Mouse (Mus musculus): ENCODE data around the gene Rhcg. TPM values are rescaled to one million over a fixed set of nuclear protein-coding genes. Genes with fewer than 3 reads are reported as not detected.

Rhcg gene
- total and polyA plus RNA-seq, 2 experiments from 2014 or later: 0.68 to 4.0 TPM

- Histone ChIP-seq H3K27me3 (ENCODE audit: insufficient read depth, low read length) (no peaks in the 10 kb centered on the region), H3K9me3 (ENCODE audit: low read length) (no peaks in the 10 kb centered on the region), H3K9ac (replicated peaks; ENCODE audit: low read length) (no peak overlapping the region), H3K4me3 (ENCODE audit: low read length) (no peak overlapping the region), H3K36me3 (ENCODE audit: insufficient read depth, low read length) (no peaks in the 10 kb centered on the region), H3K27ac (no peak overlapping the region), H3K4me2 (ENCODE audit: low read depth, low read length) (no peak overlapping the region), H3K4me1 (ENCODE audit: insufficient read depth, low read length) (no peaks in the 10 kb centered on the region)
- no peak for TF ChIP-seq CTCF (IDR thresholded peaks at IDR 0.05; ENCODE audit: low read depth)
- WGBS: 87% methylated on average over 1 of the region's 1 CpGs
- ATAC-seq (no peak), DNase-seq (ENCODE audit: low spot score) (no peak)
Observed at GRCm38 (mm10) chr7:79654185-79654584, 36.7 kb upstream of the Rhcg start.

GRCm38 (mm10) chr7:79649005-79649404 is 31.5 kb upstream of the Rhcg start:
- Histone ChIP-seq H3K4me1 (ENCODE audit: insufficient read depth, low read length) (no peaks in the 10 kb centered on the region), H3K4me2 (ENCODE audit: low read depth, low read length) (no peak overlapping the region), H3K27me3 (ENCODE audit: insufficient read depth, low read length) (no peaks in the 10 kb centered on the region), H3K36me3 (ENCODE audit: insufficient read depth, low read length) (no peaks in the 10 kb centered on the region), H3K27ac (no peak overlapping the region), H3K9me3 (ENCODE audit: low read length) (no peaks in the 10 kb centered on the region), H3K4me3 (ENCODE audit: low read length) (no peak overlapping the region), H3K9ac (replicated peaks; ENCODE audit: low read length) (no peak overlapping the region)
- DNase-seq (ENCODE audit: low spot score): peak; percentile 75
- TF ChIP-seq CTCF (IDR thresholded peaks at IDR 0.05; ENCODE audit: low read depth): peak; percentile 79
- no peak for ATAC-seq
- 6% methylated on average over 3 of the region's 3 CpGs for WGBS

DNA sequence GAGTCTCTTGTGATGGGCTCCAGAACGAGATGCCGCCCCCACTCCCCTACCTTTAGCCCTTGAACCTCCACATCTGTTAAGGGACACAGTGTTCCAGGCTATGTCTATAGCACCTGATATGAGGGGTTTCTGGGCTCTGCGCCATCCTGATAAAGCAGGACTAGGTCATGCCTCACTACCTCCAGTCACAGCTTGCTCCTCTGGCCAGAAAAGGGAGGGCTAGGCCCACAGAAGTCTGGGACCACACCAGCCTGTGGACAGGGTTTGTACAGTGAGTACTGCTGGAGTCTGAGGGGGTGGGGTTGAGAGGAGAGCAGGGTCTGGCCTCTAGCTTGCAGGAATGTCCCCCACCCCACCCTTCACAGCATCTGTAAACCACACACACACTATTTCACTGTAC is 29.8 kb upstream of the Rhcg start:
- no peaks in the 10 kb centered on the region for H3K36me3 ChIP-seq (ENCODE audit: insufficient read depth, low read length)
- no peak overlapping the region for H3K4me3 ChIP-seq (ENCODE audit: low read length)
- no peak for TF ChIP-seq CTCF (IDR thresholded peaks at IDR 0.05; ENCODE audit: low read depth)
- no peaks in the 10 kb centered on the region for H3K27me3 ChIP-seq (ENCODE audit: insufficient read depth, low read length)
- no peak overlapping the region for H3K4me2 ChIP-seq (ENCODE audit: low read depth, low read length)
- no peak for ATAC-seq
- no peak for DNase-seq (ENCODE audit: low spot score)
- H3K27ac ChIP-seq: no peak overlapping the region
- 86% methylated on average over 3 of the region's 3 CpGs for WGBS
- no peaks in the 10 kb centered on the region for H3K9me3 ChIP-seq (ENCODE audit: low read length)
- H3K9ac ChIP-seq (replicated peaks; ENCODE audit: low read length): no peak overlapping the region
- no peaks in the 10 kb centered on the region for H3K4me1 ChIP-seq (ENCODE audit: insufficient read depth, low read length)

GRCm38 (mm10) chr7:79631773-79632348 is 14.4 kb upstream of the Rhcg start:
- Histone ChIP-seq H3K4me2 (ENCODE audit: low read depth, low read length) (no peak overlapping the region), H3K27ac (no peak overlapping the region), H3K4me1 (ENCODE audit: insufficient read depth, low read length) (no peaks in the 10 kb centered on the region), H3K27me3 (ENCODE audit: insufficient read depth, low read length) (no peaks in the 10 kb centered on the region), H3K9ac (replicated peaks; ENCODE audit: low read length) (no peak overlapping the region), H3K9me3 (ENCODE audit: low read length) (no peaks in the 10 kb centered on the region), H3K4me3 (ENCODE audit: low read length) (no peak overlapping the region), H3K36me3 (ENCODE audit: insufficient read depth, low read length) (no peaks in the 10 kb centered on the region)
- WGBS: 30% methylated on average over 13 of the region's 13 CpGs
- DNase-seq (ENCODE audit: low spot score) (no peak), ATAC-seq (no peak)
- TF ChIP-seq CTCF (IDR thresholded peaks at IDR 0.05; ENCODE audit: low read depth): no peak

GRCm38 (mm10) chr7:79628271-79628913 is 10.9 kb upstream of the Rhcg start:
- no peak for TF ChIP-seq CTCF (IDR thresholded peaks at IDR 0.05; ENCODE audit: low read depth)
- DNase-seq (ENCODE audit: low spot score) (no peak), ATAC-seq (no peak)
- 69% methylated on average over 4 of the region's 4 CpGs for WGBS
- no peaks in the 10 kb centered on the region for H3K27me3 ChIP-seq (ENCODE audit: insufficient read depth, low read length)
- H3K4me3 ChIP-seq (ENCODE audit: low read length): no peak overlapping the region
- no peak overlapping the region for H3K9ac ChIP-seq (replicated peaks; ENCODE audit: low read length)
- H3K36me3 ChIP-seq (ENCODE audit: insufficient read depth, low read length): no peaks in the 10 kb centered on the region
- no peak overlapping the region for H3K27ac ChIP-seq
- H3K9me3 ChIP-seq (ENCODE audit: low read length): no peaks in the 10 kb centered on the region
- no peaks in the 10 kb centered on the region for H3K4me1 ChIP-seq (ENCODE audit: insufficient read depth, low read length)
- H3K4me2 ChIP-seq (ENCODE audit: low read depth, low read length): no peak overlapping the region

DNA sequence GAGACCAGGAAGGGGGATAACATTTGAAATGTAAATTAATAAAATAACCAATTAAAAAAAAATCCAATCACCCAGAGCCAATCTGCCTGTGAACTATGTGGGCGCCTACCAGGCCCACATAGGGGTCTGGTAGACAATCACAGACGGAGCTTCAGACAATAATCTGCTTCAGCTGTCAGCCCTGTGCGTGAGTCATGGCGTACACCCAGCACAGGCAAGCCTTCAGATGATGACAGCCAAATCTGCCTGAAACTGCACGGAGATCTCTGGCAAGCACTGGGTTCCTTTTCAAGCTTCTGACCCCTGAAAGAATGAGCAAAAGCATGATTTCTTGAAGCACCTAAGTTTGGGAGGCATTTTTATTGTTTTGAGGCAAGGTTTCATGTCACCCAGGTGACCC is 8.7 kb upstream of the Rhcg start:
- H3K36me3 ChIP-seq (ENCODE audit: insufficient read depth, low read length): no peaks in the 10 kb centered on the region
- no peak overlapping the region for H3K4me2 ChIP-seq (ENCODE audit: low read depth, low read length)
- TF ChIP-seq CTCF (IDR thresholded peaks at IDR 0.05; ENCODE audit: low read depth): no peak
- no peak overlapping the region for H3K27ac ChIP-seq
- no peak overlapping the region for H3K4me3 ChIP-seq (ENCODE audit: low read length)
- no peak for ATAC-seq
- no peak overlapping the region for H3K9ac ChIP-seq (replicated peaks; ENCODE audit: low read length)
- H3K27me3 ChIP-seq (ENCODE audit: insufficient read depth, low read length): no peaks in the 10 kb centered on the region
- no peaks in the 10 kb centered on the region for H3K4me1 ChIP-seq (ENCODE audit: insufficient read depth, low read length)
- H3K9me3 ChIP-seq (ENCODE audit: low read length): no peaks in the 10 kb centered on the region
- no peak for DNase-seq (ENCODE audit: low spot score)
- 79% methylated on average over 5 of the region's 5 CpGs for WGBS

DNA sequence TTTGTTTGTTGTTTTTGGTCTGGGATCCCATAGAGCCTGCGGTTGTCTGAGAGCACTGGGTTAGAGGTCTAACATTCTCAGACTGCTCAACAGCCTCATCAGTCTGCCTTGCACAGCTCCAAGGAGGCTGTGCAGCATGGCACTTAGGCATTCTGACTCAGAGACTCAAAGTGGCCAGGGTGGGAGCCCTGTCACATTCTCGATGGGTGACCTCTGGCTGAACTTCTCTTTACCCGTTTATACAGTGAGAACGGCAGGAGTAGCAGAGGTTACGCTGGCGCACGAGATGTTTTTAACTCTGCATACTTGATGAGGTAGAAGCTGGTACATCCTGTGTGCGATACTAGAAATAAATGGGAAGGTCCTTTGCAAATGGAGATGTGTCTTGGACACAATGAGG is 5.6 kb upstream of the Rhcg start:
- DNase-seq (ENCODE audit: low spot score) (no peak), ATAC-seq (no peak)
- Histone ChIP-seq H3K9ac (replicated peaks; ENCODE audit: low read length) (no peak overlapping the region), H3K4me2 (ENCODE audit: low read depth, low read length) (no peak overlapping the region), H3K36me3 (ENCODE audit: insufficient read depth, low read length) (no peaks in the 10 kb centered on the region), H3K27me3 (ENCODE audit: insufficient read depth, low read length) (peaks cover 6% of the 10 kb centered on the region; the same call in 1 of the 2 replicates), H3K4me3 (ENCODE audit: low read length) (no peak overlapping the region), H3K27ac (no peak overlapping the region), H3K9me3 (ENCODE audit: low read length) (no peaks in the 10 kb centered on the region), H3K4me1 (ENCODE audit: insufficient read depth, low read length) (no peaks in the 10 kb centered on the region)
- TF ChIP-seq CTCF (IDR thresholded peaks at IDR 0.05; ENCODE audit: low read depth): no peak
- WGBS: 55% methylated on average over 8 of the region's 8 CpGs

Measured in hindbrain, postnatal 0 days (tissue).